Mouse (Mus musculus) erythroblast, adult 5-6 weeks (primary cell): Measurements from ENCODE around the gene Olfr312. TPM values are rescaled to one million over a fixed set of nuclear protein-coding genes. Genes with fewer than 3 reads are reported as not detected.
A peak's percentile ranks its signal among the peaks of the same experiment; 100 is the strongest.
"Not testable (repeated sequence)": the region's sequence is repeated elsewhere in the genome, so short reads cannot be mapped to it uniquely, and the experiment has no call there.

Experiments
- ATAC-seq: replicated peaks from 2 replicates; pipeline ENCODE4 v1.8.0; 2016; ENCODE audit warnings: moderate number of reproducible peaks, mild to moderate bottlenecking, moderate TSS enrichment, inconsistent platforms; ENCODE audit not compliant: poor library complexity, low FRiP score, severe bottlenecking
- total RNA-seq, 2 experiments: library from RNA; stranded (forward) in 1 of 2; stranded (reverse) in 1 of 2; fragments of 150-400 nt in 1 of 2; fragments of 200-764, 138-1000 nt in 1 of 2; gene quantifications; 2 replicates each; pipeline versions ENCODE4 v1.2.3 to v1.2.4; 2015 to 2017; ENCODE audit warnings: low replicate concordance in 2 of 2

Olfr312 gene
- total RNA-seq (2015; ENCODE audit: low replicate concordance) (not detected in 2 replicates), total RNA-seq (2017; ENCODE audit: low replicate concordance) (0.42 TPM in 1 of 2 replicates, not detected in the other)

GRCm38 (mm10) chr11:58828937-58829336 is at the start of gene Olfr312:
Olfr312 (plus strand) TSS chr11:58829237.
- not testable (repeated sequence) for ATAC-seq

GRCm38 (mm10) chr11:58782480-58783089 is 46.5 kb upstream of the Olfr312 start, which contains the start of gene Olfr314:
Olfr314 (plus strand) TSS chr11:58782952.
- ATAC-seq: no peak

- ATAC-seq: no peak
Observed at GRCm38 (mm10) chr11:58784182-58784581, 44.9 kb upstream of the Olfr312 start.

- ATAC-seq: no peak
Observed at GRCm38 (mm10) chr11:58787651-58788050, 41.4 kb upstream of the Olfr312 start.

GRCm38 (mm10) chr11:58788346-58788745 is 40.7 kb upstream of the Olfr312 start:
- no peak for ATAC-seq

- ATAC-seq: no peak
Observed at GRCm38 (mm10) chr11:58789532-58789931, 39.5 kb upstream of the Olfr312 start.

- no peak for ATAC-seq
Observed at GRCm38 (mm10) chr11:58790053-58790452, 39.0 kb upstream of the Olfr312 start.

GRCm38 (mm10) chr11:58790646-58791045 is 38.4 kb upstream of the Olfr312 start:
- 0 out of 2 replicates have a peak, but pooled peaks have one; percentile 46 for ATAC-seq

- no peak for ATAC-seq
Observed at GRCm38 (mm10) chr11:58795856-58796255, 33.2 kb upstream of the Olfr312 start.

GRCm38 (mm10) chr11:58796850-58797249 is 32.2 kb upstream of the Olfr312 start:
- no peak for ATAC-seq

- no peak for ATAC-seq
Observed at GRCm38 (mm10) chr11:58799747-58800146, 29.3 kb upstream of the Olfr312 start.

- ATAC-seq: no peak; the same call in 1 of the 2 replicates
Observed at GRCm38 (mm10) chr11:58801558-58802228, 27.3 kb upstream of the Olfr312 start, which contains the start of gene Fam183b. Fam183b (minus strand) TSS chr11:58801960.

GRCm38 (mm10) chr11:58803871-58804270 is 25.2 kb upstream of the Olfr312 start:
- ATAC-seq: no peak

- ATAC-seq: no peak
Observed at GRCm38 (mm10) chr11:58804393-58804792, 24.6 kb upstream of the Olfr312 start.

- peak; percentile 64; the same call in 1 of the 2 replicates for ATAC-seq
Observed at GRCm38 (mm10) chr11:58812001-58812400, 17.0 kb upstream of the Olfr312 start.

GRCm38 (mm10) chr11:58814700-58815099 is 14.3 kb upstream of the Olfr312 start, which contains the start of gene Olfr313:
Olfr313 (plus strand) TSS chr11:58815000.
- ATAC-seq: 0 out of 2 replicates have a peak, but pooled peaks have one; percentile 15

GRCm38 (mm10) chr11:58815676-58816075 is 13.4 kb upstream of the Olfr312 start:
- no peak for ATAC-seq

- ATAC-seq: no peak
Observed at GRCm38 (mm10) chr11:58829764-58830163, 727 bp downstream of the Olfr312 start.

GRCm38 (mm10) chr11:58832541-58832940 is 3.5 kb downstream of the Olfr312 start:
- ATAC-seq: not testable (repeated sequence)

- not testable (repeated sequence) for ATAC-seq
Observed at GRCm38 (mm10) chr11:58838951-58839350, 9.9 kb downstream of the Olfr312 start, which contains the start of gene Olfr311. Olfr311 (plus strand) TSS chr11:58839251.
